Mouse (Mus musculus) activated CD4-positive, CD25-positive, alpha-beta regulatory T cell (primary cell): ENCODE measurements around the gene 4930486L24Rik. TPM values are rescaled to one million over a fixed set of nuclear protein-coding genes. Genes with fewer than 3 reads are reported as not detected.

ENCODE experiments used
- polyA plus RNA-seq, 2 experiments: library from polyadenylated mRNA; unstranded; fragments of 100-300 nt; shearing (Covaris generic); gene quantifications; one replicate each; pipeline ENCODE4 v1.2.1; 2017

Gene 4930486L24Rik
- polyA plus RNA-seq, result 1 to 10 TPM; 1.3 to 3.0 TPM

DNA sequence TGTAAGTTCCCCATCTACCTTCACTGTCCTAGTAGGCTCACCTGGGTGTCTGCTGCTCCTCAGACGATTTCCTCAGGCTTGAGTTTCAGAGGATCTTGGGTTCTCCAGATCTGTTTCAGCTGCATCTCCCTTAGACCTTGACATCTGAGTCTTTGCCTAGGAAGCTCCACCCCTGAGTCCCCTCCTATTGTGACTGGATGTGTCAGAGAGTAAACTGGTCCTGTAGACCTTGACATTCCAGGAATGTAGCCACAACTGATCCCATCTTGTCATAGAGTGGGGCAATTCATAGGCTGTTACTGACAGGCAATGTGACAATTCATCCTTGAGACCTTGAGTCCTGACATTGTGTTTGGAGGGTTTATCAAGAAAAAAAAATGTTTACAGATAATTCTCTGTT lies at the start of gene 4930486L24Rik:
Gene 4930486L24Rik, minus strand, starts transcription at position 195 of the 400 bp plus-strand sequence.

DNA sequence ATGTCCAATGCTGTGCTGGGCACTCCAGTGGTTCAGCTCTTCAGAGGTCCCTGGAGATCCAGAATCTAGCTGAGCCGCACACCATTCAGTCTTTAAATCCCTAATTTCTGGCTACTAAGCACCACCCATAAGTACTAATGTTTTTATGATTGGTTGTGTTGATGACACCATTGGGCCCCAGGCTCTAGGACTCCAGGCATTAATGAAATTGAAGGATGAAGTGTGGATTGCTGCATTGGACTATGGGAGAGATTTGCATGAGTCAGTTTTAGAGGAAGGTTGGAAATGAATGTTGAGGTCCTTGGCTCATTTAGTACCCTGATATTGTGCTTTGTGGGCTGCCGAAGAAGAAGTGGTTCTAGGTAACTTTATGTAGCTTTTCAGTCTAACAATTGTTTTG lies 40.5 kb upstream of the 4930486L24Rik start, which contains the start of gene Tpbpb:
Gene Tpbpb, minus strand, starts transcription at position 101 of the 400 bp plus-strand sequence.

DNA sequence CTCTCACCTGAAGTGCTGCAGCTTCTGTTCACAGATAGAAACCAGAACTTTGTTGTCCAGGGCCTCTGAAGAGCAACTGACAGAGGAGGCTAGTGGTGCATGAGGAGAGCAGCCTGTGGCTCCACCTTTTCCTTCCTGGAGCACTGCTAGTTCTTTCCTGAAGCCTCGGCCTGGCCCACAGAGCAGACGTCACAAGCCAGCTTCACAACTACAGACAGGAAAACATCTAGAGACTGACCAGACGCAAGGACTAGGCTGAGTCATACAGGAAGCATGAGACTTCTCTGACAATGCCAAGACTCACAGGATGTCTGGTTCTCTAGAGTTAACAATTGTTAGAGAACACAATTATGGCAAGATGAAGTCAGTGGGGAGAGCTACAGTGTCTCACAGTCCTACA lies 33.1 kb upstream of the 4930486L24Rik start, which contains the start of gene Ctla2b:
Gene Ctla2b, minus strand, starts transcription at position 120 of the 400 bp plus-strand sequence.

DNA sequence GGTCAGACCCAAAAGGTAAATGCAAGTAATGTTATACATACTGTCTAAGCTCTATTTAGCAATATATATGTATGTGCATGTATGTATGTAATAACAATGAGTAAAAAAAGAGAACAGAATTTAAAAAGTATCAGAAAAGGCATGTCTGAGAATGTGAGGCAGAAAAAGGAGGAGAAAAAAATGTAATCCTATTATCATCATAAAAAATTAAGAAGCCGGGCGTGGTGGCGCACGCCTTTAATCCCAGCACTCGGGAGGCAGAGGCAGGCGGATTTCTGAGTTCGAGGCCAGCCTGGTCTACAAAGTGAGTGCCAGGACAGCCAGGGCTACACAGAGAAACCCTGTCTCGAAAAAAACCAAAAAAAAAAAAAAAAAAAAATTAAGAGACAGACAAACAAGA lies 32.5 kb upstream of the 4930486L24Rik start, which contains the start of gene Gm49392:
Gene Gm49392, minus strand, starts transcription at position 101 of the 400 bp plus-strand sequence.

DNA sequence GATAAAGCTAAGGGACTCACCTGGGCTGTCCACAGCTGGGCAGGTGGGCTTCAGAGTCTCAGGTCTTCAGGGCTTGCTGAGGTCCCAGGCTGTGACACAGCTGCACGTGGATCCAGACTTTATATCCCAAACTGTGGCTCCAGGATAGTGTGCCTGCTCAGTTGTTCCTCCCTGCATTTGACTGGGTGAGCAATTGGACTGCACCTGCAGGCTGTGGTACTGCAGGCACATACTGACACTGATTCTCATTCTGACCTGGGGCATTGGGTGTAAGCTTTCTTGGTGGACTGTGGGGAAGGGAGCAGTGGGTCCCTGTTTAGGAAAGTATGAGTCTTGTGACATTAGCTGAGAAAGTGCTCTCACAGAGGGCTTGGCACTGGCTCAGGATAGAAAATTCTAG lies 61.5 kb downstream of the 4930486L24Rik start, which contains the start of gene Ctsll3:
Gene Ctsll3, minus strand, starts transcription at position 101 of the 400 bp plus-strand sequence.

Other genes starting within 250 kb of the 4930486L24Rik start
- under 1 TPM in 1 of 2 experiments, not detected in 1; 0.12 TPM for gene BC051665, start 78.1 kb downstream of the 4930486L24Rik start, polyA plus RNA-seq
- not detected for gene Ctsll3, start 61.6 kb downstream of the 4930486L24Rik start, polyA plus RNA-seq
- not detected for gene Gm49392, start 32.4 kb upstream of the 4930486L24Rik start, polyA plus RNA-seq
- gene Ctla2b, start 33.0 kb upstream of the 4930486L24Rik start, polyA plus RNA-seq, result 1 to 10 TPM; 6.0 to 8.7 TPM
- not detected for gene Tpbpb, start 40.4 kb upstream of the 4930486L24Rik start, polyA plus RNA-seq
- gene Gm49393, start 71.1 kb upstream of the 4930486L24Rik start, polyA plus RNA-seq, result not detected
- gene Gm49391, start 72.1 kb upstream of the 4930486L24Rik start, polyA plus RNA-seq, result under 1 TPM in 1 of 2 experiments, not detected in 1; 0.48 TPM
- gene Ctla2a, start 72.2 kb upstream of the 4930486L24Rik start, polyA plus RNA-seq, result 10 to 100 TPM; 43.9 to 62.3 TPM
- not detected for gene Tpbpa, start 77.5 kb upstream of the 4930486L24Rik start, polyA plus RNA-seq
- not detected for gene Ctsj, start 141.5 kb upstream of the 4930486L24Rik start, polyA plus RNA-seq
- gene Ctsq, start 176.2 kb upstream of the 4930486L24Rik start, polyA plus RNA-seq, result not detected